Comparison of ENCODE assay signal across 25 mouse cellular contexts in the genomic region with DNA sequence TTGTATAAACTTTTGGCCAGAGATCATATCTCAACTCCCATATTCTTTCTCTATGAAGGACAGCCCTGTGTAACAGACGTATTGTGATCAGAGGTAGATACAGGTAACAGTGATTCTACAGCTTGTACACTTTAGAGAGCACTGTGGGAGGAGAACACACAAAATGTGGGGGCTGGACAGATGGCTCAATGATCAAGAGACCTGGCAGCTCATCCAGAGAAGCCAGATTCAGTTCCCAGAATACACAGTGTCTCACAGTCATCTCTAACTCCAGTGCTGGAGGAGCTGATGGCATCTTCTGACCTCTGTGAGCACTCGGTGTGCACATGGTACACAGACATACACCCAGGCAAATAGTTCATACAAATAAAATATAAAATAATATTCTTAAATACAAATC.
DNase-seq lines count a peak whose midpoint lies in the region; ATAC-seq and TF ChIP-seq lines count a peak whose summit lies in the region.
"Had no signal": no experiment of that assay in that cellular context is flagged by ENCODE, and none has a peak within 500 bp of the region (broad histone marks: within the 10 kb centered on the region; RNA-seq: fewer than 3 reads in every experiment).

No protein-coding gene starts in this region.

- no peaks in the 10 kb centered on the region for H3K9me3 ChIP-seq in kidney, embryonic 15.5 days (replicated peaks)
- H3K9me3 ChIP-seq: embryonic facial prominence, embryonic 12.5 days; embryonic facial prominence, embryonic 15.5 days; heart, embryonic 10.5 days; heart, embryonic 13.5 days had no signal

- H3K36me3 ChIP-seq in kidney, embryonic 15.5 days = no peaks in the 10 kb centered on the region
- H3K36me3 ChIP-seq: embryonic facial prominence, embryonic 12.5 days; embryonic facial prominence, embryonic 15.5 days; heart, embryonic 10.5 days; heart, embryonic 13.5 days had no signal

- DNase-seq in frontal cortex, postnatal 25 days (ENCODE audit: low spot score in 2 of 2) = no peak
- peak; percentile 26 to 32 for DNase-seq in layer of hippocampus, adult 2 months (ENCODE audit: low spot score in 2 of 2)
- no peak for DNase-seq in layer of hippocampus, postnatal 25 days (ENCODE audit: extremely low spot score in 1 of 2, low spot score in 1 of 2)
- peak; percentile 13 for DNase-seq in telencephalon, adult 2 months (ENCODE audit: low read depth, low spot score)
- DNase-seq: adrenal gland, adult 8-10 months; adrenal gland, postnatal 25 days; cerebellum, adult 11 months; cerebellum, adult 2 months; cerebellum, adult 9-11 months; forebrain, postnatal 0 days; gastrocnemius, postnatal 10 days; gastrocnemius, postnatal 36 days; heart, postnatal 14 days; heart, postnatal 4 days had no signal

- no peak for TF ChIP-seq CTCF in layer of hippocampus, adult 2 months (conservative IDR thresholded peaks at IDR 0.05)

- WGBS in kidney, embryonic 15.5 days = 79% methylated on average over 2 of the region's 2 CpGs

- H3K27me3 ChIP-seq in kidney, embryonic 15.5 days = no peaks in the 10 kb centered on the region
- H3K27me3 ChIP-seq: embryonic facial prominence, embryonic 12.5 days; embryonic facial prominence, embryonic 15.5 days had no signal

- ATAC-seq in frontal cortex, adult (ENCODE audit: low TSS enrichment) = peak; percentile 80
- ATAC-seq in kidney, embryonic 15.5 days (replicated peaks; ENCODE audit: low FRiP score) = no peak
- ATAC-seq: activated CD4-positive, CD25-positive, alpha-beta regulatory T cell, adult 4 months; forebrain, embryonic 14.5 days; forebrain, postnatal 0 days; hindbrain, postnatal 0 days had no signal

- H3K4me1 ChIP-seq in kidney, embryonic 15.5 days = peaks cover 10% of the 10 kb centered on the region
- H3K4me1 ChIP-seq: heart, embryonic 10.5 days had no signal

- peak overlapping the region; percentile 12; the same call in 1 of the 2 replicates for H3K27ac ChIP-seq in layer of hippocampus, adult 2 months
- no peak overlapping the region for H3K27ac ChIP-seq in kidney, embryonic 15.5 days
- H3K27ac ChIP-seq: embryonic facial prominence, embryonic 12.5 days; embryonic facial prominence, embryonic 15.5 days; heart, adult 2 months; heart, embryonic 10.5 days; heart, embryonic 13.5 days; hindbrain, embryonic 14.5 days; hindbrain, postnatal 0 days had no signal

- no peak overlapping the region for H3K4me3 ChIP-seq in layer of hippocampus, adult 2 months
- no peak overlapping the region for H3K4me3 ChIP-seq in kidney, embryonic 15.5 days (replicated peaks)
- H3K4me3 ChIP-seq: embryonic facial prominence, embryonic 12.5 days; embryonic facial prominence, embryonic 15.5 days; heart, adult 2 months; heart, embryonic 10.5 days; heart, embryonic 13.5 days had no signal

- H3K9ac ChIP-seq in kidney, embryonic 15.5 days = no peak overlapping the region
- H3K9ac ChIP-seq: embryonic facial prominence, embryonic 12.5 days; embryonic facial prominence, embryonic 15.5 days; forebrain, postnatal 0 days; heart, embryonic 13.5 days; hindbrain, embryonic 14.5 days had no signal

- H3K4me2 ChIP-seq in kidney, embryonic 15.5 days = no peak overlapping the region
- H3K4me2 ChIP-seq: embryonic facial prominence, embryonic 12.5 days; embryonic facial prominence, embryonic 15.5 days; heart, embryonic 13.5 days; hindbrain, embryonic 14.5 days had no signal

Comparison
In these comparisons a context has a peak if more than half of its experiments do, and no peak if none do; other contexts are left out.
1. DNase-seq: peak in layer of hippocampus, adult 2 months (2 of 2) and telencephalon, adult 2 months (single experiment); none in frontal cortex, postnatal 25 days (0 of 2) and layer of hippocampus, postnatal 25 days (0 of 2).